Mouse (Mus musculus) adrenal gland, adult 18-20 months (tissue): ENCODE measurements around the gene H6pd. TPM values are rescaled to one million over a fixed set of nuclear protein-coding genes. Genes with fewer than 3 reads are reported as not detected.

Experiments used
- DNase-seq, 2 experiments: peaks; one replicate each; pipeline ENCODE4 v3.0.0; 2021 to 2022; ENCODE audit warnings: low spot score in 2 of 2
- total RNA-seq, 2 experiments: library from RNA; stranded (reverse); gene quantifications; 1 replicate in 1 of 2; 2 replicates in 1 of 2; pipeline ENCODE4 v1.2.3; 2021

The H6pd gene
- total RNA-seq, 2 experiments from 2014 or later, result 122 to 137 TPM

DNA sequence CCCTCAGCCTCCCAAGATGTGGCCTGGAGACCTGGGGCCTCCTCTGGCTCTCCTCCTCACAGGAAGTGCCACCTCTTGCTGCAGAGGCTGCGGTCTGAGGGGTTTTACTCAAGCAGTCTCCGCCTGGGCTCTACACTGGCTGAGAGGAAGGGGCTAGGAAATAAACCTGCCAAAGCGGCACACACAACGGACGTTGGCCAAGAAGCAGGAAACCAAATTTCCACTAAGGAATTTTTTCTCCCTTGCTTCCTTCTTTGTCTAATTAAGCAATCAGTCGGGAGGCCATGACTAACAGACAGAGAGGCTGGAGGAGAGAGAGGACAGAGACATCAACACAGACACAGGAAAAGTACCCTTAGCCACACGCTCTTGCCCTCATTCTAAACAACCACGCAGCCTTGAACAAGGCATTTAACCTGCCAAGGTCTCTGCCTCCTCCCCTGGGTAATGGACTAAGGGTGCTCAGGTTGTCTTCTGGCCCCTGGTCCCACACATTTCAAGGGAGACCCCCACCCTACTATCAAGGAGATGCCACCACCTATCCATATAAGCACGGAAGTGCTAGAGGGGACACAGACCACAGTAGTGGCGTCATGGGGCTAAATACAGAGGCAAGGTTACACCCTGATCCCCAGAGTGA, 7.5 kb downstream of the H6pd start:
- DNase-seq, result no peak

DNA sequence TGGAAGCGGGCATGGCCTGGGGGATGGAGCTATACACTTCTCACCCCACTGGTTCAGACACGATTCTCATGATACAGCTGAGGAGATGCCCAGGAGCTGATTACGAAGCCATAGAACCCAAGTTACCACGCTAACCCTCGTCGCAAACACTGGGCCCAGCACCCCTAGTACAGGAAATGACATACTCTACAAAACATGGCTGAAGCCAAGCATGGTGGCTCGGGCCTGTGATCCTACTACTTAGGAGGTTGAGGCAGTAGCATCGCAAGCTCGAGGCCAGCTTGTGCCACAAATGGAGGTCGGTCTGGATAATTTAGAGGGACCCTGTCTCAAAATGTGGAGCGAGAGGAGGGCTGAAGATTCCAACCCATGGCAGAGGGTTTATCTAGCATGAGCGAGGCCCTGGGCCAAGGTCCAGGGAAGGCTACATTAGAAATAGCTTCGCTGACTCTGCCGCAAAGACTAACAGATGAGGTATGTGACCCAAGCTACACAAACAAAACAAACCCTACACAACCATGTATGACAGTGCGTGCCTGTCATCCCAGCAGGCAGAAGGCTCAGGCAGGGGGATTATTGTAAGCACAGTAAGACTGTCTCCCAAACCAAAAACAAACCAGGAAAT, 8.8 kb downstream of the H6pd start:
- no peak for DNase-seq

DNA sequence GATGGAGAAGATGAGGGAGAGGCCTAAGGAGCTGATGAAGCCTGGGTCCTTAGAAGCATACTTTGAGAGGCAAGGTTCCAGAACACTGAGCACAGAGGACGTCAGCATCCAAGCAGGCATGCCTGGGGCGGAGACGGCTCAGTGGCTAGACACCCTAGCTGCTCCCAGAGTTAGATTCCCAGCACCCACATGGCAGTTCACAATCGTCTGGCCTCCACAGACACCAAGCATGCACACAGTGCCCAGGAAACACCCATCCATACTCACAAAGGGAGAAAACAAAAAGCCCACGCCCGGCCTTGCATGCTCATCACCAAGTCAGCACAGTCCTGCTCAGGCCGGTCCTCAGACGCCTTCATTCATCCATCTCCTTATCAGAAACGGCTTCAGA, 9.3 kb downstream of the H6pd start:
- DNase-seq, result no peak

DNA sequence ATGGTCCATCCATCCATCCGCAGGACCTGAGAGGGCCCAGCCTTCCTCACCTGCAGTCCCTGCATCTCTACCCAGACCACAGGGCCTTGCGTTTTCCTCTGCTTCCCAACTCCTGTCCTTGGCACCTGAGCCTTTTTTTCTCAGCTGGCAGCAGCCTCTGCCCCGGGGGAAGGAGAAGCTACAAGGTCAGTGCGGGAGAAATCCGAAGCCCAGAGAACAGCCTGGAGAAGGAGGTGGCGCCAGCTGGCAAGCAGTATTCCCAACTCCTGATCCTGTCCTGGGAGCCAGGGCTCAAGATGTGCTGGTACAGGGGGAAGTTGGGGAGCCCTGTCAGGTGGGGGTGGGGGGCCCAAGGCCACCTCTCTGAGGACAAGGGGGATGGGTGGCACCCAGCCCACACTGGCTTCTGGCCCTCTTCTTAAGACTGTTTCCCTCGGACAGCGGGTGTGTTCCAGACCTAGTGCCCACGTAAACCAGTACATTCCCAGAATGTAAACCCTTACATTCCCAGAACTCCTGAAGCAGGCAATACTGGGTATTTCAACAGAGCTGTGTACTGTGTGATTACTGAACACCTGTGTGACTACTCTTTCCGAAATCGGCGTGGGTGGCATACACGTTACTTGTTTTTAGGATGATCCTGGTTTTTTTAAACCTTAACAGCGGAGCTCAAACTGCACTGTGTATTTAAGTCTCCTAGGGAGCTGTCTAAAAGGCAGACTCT, 9.9 kb downstream of the H6pd start:
- no peak for DNase-seq

DNA sequence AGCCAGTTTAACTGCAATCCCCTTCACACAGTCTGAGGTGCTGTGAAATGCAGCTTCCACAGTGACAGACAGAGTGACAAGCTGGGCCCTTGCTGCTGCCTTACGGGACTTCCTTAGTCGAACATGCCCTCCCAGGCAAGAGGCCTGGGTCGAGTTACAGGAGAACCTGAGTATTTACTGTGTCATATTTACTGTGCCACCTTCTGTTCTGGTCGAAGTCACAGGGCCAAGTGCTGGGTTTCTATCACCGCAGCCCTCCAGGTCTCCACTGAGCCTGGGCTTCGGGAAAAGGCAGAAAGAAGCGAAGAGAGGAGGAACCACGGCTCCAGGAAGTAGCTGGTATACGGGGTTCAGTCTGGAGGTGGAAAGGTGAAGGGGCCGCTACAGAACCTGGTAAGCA, 10.8 kb downstream of the H6pd start:
- DNase-seq, result no peak

DNA sequence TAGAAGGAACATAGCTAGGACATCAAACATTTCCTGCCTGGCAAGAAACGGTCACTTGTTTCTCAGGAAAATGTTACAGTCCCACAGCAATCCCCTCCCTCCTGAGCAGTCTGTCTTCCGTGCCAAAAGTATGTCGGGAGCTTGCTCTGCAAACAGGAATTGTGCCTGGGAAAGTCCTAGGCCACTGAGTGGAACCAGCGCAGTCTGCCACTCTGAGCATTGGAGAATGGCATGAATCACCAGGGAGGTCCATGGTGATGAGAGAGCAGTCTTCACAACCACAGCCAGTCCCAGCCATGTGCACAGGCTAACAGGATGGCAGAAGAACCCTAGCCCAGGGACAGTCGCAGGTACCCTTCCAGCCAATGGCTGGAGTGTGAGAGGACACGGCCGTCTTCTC, 12.4 kb downstream of the H6pd start:
- no peak for DNase-seq

DNA sequence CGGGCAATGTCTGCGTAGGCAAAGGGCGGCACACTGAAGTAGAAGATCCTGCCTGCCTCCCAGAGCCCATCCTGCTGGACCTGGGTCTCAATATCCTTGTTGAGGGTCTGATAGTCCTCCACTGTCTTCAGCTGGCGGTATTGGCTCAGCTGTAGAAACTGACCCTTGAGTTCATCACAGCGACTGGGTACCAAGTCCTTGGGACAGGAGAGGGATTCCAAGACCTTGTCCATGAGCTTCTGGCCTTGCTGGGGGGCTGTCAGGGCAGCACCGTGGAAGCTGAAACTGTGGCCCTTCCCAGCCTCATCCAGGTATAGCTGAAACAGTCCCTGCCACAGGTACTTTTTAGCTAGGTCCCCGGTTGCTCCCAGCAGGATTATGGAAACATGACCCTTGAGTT, 12.9 kb downstream of the H6pd start:
- no peak for DNase-seq

DNA sequence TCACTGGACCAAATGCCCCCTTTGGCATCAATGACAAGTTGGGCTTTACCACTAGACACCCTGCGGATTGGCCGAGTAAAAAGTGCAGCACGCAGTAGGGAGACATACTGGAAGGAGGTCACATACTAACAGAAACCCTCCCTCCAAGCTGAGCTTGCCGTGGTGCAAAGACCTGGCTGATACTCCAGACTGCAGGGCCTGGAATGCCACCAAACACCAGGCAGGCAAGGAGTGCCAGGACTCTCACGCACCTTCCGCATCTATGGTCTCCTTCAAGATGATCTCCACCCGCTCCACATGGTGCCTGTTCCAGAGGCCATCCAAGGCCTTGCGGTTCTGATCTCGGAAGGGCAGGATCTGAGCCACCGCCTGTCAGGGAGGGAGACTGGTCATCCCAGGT, 14.6 kb downstream of the H6pd start:
- no peak for DNase-seq

DNA sequence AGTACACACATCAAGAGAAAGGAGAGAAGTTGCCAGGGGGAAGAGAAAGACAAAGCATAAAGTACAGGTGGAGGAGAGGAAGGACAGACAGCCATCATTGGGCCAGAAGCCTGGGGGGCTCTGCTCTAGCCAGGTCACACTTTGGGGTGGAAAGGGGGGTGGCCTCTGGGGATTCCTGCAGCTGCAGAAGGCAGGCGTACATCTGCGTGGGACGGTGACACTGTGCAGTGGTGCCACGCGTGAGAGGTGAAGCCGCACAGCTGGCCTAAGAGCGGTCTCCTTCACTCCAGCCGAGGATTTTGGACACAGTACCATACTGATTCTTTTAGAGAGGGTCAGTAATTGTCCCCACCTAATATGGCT, 16.2 kb downstream of the H6pd start:
- no peak for DNase-seq

DNA sequence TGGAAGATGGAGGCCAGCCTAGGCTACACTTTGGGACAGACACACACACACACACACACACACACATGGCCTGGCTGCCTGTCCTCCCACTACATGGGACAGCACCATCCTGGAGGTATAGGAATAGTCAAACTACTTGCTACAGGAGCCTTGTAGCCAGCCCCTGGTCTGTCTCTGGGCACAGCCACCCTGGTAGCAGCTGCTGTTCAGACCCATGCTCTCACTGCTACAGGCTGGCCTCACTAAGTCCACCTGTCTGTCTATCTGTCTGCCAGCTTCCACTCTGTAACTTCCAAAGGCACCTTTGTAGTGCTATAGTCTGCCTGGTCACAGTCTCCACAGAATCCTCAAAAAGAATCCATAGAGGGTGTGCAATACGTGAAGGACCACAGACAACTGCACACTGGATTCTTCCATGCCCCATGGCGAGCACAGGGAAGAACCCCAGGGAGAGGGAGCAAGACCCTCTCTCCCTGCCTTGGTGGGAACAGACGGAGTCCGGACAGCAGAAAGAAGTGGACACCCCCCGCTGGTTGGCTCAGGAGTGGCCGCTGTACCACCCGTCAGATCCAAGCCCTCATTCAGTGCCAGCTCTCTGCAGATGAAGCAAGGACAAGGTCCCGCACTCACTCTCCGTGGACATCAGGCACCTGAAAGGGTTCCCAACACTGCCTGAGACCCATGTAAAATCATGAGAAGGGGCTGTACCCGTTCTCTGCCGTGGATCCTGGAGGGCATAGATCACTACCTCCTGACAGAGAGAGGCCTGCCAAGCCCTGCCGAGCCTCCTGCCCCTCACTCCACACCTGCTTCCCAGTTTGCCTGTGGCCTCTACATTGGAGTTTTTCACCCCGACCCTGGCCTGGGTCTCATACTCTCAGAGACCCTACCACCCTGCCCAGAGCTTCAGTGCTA, 16.8 kb downstream of the H6pd start:
- no peak for DNase-seq

DNA sequence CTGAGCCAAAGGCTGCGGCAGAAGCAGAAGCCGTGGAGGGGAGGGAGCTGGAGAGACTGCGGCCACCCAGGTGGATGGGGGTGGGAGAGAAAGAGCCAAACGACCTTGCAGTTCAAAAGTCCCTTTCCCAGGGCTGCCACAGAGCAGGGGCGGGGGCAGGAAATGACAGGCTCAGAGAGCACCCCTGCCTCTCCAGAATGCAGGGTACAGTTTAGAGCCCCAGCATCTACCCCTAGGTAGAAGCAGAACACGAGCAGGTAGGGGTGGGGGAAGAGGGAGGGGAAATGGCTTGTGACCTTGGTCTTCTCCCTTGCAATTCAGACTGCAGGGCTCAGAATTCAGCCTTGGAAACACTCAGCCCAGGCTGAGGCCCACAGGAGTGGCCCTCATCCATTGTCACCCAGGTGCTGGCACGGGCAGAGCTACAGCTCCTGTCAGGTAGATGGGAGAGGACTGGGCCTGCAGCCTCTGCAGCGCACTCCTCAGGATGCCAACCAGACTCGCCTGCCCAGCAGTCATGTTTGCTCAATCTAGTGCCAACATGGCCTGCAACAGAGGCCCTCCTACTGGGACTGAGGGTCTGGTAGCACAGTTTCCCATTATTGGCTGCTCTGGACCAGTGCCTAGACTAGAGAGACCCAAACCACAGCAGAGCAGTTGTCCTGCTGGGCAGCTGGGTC, 17.7 kb downstream of the H6pd start:
- no peak for DNase-seq

DNA sequence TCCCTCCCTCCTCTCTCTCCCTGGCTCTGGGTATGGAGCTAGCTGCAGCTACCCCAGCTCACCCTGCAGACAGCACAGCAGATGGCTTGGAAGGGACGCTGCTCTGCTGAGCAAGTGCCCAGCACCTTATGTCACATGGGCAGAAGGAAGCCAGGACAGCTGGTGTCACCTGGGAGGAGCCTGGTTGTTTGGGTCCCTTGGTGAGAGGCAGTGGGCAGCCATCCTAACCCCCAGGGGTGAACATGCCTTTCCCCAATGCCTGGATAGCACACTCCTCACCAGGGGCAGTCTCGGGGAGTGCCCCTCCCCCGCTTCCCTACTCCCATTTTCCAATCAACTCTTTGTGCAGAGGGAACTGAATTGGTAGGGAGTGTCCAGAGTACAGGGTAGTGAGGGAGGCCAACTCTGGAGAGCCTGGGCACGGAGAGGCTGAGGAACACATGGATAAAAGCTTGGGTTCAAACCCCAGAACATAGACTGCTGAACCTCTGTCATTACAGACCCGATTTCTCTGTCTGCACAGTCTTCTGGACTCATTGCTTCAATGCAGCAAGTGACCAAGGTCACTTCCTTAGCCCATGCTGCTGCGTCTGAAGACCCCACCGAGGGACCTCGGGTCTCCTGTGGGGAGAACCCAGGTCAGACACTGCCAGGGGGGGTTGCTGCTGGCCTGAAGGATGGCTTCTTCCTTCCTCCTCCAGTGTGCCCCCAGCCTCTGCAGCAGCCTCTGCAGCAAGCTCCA, 18.4 kb downstream of the H6pd start:
- DNase-seq, result no peak

DNA sequence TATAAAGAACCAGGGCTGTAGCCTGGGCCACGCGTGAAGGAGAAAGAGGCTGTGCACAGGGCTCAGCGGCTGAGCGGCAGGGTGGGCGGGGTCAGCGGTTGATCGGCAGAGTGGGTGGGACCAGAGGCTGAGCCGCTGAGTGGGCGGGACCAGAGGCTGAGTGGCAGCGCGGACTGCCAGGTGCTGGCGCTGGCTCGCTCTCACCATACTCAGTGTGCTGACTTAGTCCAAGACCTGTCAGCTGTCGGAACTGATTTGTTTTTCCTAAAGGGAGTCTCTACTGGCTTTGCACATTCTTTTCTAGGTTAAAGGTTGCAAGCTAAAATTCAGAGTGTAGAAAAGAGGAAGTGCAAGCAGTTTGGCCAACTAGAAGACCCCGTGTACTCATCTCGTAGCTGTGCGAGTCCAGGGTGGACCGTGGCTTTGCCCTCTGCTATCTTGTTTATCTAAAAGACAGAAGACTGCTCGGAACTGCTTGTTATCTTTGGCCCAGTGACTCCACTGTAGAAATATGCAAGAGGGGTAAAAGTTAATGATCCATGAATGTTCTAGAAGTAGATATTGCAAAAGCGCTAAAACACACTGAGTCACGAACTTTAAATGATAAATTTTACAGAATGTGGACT, 19.8 kb downstream of the H6pd start:
- peak; percentile 84 to 86 for DNase-seq

DNA sequence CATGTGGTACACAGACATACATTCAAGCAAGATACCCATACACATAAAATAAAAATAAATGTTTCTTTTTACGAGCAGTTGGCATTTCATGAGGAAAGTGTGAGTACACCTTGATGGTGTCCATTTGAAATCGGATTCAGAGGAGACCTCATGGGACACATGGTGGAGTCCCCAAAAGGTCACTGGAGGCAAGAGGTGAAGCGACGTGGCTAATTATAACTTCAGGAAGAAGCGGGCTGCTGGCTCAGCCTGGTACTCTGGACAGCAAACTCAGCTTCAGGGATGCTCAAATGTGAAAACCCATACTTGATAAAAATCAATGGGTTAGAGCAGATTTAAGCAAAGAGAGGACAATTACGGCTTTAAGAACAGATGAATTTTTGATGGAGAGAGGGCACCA, 20.5 kb downstream of the H6pd start:
- DNase-seq, result no peak

DNA sequence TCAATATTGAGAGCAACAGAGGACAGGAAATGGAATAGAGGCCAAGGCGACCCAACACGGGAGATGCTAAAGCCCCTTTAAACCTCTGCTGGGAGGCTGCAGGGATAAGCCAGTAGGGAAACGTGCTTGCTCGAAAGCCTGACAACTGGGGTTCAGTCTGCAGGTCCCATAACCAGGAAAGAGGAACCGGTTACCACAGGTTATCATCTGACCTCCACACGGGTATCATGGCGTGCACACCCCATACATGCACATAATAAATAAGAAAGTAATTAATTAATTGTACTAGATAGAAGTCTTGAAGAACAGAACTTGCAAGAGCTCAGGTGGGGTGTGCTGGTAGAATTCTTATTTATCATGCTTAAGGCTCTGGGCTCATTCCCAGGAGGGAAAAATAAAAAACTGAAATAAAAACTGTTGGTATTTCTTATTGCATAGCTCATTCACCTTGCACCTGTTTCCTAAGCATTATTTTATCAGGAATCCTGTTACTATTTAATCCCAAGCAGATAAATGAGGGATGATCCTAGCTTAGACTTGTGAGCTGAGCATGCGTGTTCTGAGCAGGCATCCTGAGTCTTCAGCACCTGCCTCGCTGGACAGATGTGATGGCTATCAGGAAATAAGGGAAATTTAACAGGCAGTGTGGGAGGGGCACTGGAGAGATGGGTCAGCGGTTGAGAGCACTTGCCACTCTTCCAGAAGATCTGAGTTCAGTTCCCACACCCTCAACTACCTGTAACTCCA, 22.0 kb downstream of the H6pd start:
- DNase-seq, result no peak

DNA sequence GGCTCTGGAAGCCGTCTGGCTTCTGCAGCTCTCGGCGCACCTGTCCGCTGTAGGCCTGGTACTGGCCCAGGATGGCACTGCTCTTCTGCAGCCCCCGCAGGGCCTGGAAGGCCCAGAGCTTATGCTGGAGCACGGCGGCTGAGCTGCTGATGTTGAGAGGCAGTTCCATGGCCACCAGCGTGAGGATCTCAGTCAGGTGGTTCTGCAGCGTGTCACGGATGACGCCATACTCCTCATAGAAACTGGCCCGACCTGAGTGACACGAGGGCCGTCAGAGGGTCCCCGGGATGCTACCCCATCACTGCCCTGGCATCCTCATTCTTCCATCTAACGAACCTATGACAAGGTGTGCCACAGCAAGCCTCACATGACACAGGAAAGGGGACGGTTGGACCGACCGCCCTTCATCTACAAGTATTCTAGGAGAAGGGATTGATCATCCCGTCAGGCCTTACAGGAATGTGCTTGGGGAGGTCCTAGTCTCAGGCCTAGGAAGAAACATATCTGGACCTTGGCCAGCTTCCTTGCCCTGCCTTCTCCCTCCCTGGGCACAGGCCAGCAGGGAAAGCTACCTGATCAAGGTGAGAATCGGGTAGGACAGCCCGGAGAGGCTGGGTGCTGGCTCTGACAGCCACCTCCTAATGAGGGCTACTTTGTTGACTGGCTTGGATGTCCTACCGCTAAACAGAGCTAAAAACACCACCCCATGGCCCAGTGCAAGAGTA, 24.7 kb downstream of the H6pd start:
- no peak for DNase-seq

DNA sequence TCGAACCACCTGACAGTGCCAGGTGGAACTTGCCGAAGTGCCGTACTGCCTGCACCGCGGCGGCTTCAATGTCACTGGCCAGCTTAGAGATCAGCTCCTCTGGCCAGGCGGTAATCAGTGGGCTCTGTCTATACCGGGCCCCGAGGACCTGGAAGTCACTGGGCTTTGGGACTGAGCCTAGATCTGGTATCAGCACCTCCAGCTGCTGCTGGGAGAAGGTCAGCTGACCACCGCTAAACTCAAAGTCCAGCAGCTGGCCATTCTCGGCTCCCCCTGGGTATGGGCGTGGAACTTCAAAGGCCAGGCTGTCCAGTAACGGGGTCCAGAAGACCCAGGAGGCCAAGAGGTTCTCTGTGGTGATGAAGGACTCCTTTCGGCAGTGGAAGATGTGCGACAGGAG, 26.7 kb downstream of the H6pd start:
- no peak for DNase-seq

DNA sequence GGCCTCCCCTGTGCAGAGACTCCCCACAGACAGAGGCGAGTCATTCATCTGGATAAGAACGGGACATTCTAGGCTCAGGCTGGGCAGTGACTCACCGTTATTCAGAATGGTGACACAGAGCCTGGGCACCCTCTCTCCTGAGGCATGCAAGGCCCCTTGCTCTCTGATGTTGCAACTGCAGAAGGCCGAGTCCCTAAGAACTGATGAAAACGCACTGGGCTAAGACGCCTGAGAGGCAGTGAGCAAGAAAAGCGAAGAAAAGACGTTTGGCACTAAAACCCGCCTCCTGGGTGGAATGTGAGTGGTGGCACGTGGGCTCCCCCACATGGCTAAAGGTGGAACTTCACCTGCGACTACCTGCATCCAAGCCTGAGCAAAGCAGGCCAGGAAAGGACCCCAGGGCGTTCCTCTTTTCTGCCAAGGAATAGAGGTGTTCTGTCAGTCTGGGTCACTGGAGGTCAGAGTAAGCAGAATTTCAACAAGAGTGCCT, 29.0 kb downstream of the H6pd start:
- DNase-seq, result peak; percentile 86 to 87
